Mouse (Mus musculus): ENCODE measurements around the gene Cep55. TPM values are rescaled to one million over a fixed set of nuclear protein-coding genes. Genes with fewer than 3 reads are reported as not detected.

Cep55 gene
- polyA plus RNA-seq, 1 experiment from 2014 or later: 6.3 TPM

DNA sequence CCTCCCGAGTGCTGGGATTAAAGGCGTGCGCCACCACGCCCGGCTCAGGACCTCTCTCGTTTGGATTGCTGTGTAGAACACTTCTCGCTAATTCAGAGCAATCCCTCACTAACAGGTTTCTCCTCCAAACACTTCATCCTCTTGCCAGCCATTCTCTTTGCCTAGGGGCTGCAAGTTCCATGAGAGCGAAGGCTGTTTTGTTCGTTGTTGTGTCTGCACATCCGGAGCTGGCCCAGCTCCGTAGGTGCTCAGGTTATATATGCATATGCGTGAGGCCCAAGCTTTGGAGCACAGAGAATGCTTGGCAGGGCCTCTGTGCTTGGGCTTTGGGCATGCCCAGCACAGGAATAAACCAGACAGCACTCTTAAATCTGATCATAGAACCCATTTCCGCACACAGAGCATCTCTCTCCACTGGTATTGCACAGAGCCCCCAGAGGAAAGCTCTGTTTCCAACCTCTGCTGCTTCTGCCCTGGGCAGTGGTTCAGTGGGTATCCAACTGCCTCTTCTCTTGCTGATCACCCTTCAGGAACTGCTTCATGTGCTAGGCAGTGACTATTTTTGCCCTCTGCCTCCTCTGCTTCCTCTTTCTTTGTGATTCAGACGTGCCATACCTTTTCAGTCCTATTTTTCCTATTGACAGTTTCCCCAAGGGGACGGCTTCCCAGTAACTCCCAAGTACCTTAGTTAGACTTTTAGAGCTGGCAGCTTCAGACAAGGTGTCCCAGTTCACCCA lies 54.9 kb downstream of the Cep55 start:
- H3K27ac ChIP-seq: no peak overlapping the region
- no peak overlapping the region for H3K4me2 ChIP-seq
- ATAC-seq (ENCODE audit: low read depth) (no peak), DNase-seq (no peak)
- no peak overlapping the region for H3K9ac ChIP-seq
- 77% methylated on average over 15 of the region's 15 CpGs for WGBS (ENCODE audit: insufficient replicate concordance)
- no peaks in the 10 kb centered on the region for H3K36me3 ChIP-seq
- H3K27me3 ChIP-seq: no peaks in the 10 kb centered on the region
- no peak overlapping the region for H3K4me3 ChIP-seq (replicated peaks)
- H3K9me3 ChIP-seq (replicated peaks): no peaks in the 10 kb centered on the region
- no peaks in the 10 kb centered on the region for H3K4me1 ChIP-seq (replicated peaks)

DNA sequence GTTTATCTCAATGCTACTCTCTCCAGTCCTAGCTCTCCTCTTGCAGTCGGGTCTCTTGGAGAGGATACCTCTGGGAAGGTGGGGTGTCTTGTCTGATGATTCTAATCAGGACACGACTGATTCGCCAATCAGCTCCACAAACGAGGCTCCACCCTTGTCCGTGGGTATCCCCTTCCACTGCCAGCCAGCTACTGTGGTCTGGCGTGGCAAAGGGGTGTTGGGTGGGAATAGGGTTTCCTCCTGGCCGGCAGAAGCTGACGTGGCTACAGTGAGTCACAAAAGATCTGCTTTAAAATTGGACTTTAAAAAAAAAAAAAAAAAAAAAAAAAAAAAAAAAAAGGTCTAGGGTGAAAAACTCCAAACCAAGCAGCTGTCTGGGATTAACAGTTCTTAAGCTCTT lies 56.2 kb downstream of the Cep55 start:
- Histone ChIP-seq H3K36me3 (no peaks in the 10 kb centered on the region), H3K4me1 (replicated peaks) (no peaks in the 10 kb centered on the region), H3K27ac (no peak overlapping the region), H3K4me3 (replicated peaks) (no peak overlapping the region), H3K9me3 (replicated peaks) (no peaks in the 10 kb centered on the region), H3K27me3 (no peaks in the 10 kb centered on the region), H3K9ac (no peak overlapping the region), H3K4me2 (no peak overlapping the region)
- DNase-seq (no peak), ATAC-seq (ENCODE audit: low read depth) (no peak)
- WGBS (ENCODE audit: insufficient replicate concordance): 59% methylated on average over 8 of the region's 8 CpGs

- DNase-seq (no peak), ATAC-seq (ENCODE audit: low read depth) (no peak)
- Histone ChIP-seq H3K4me1 (replicated peaks) (no peaks in the 10 kb centered on the region), H3K4me2 (no peak overlapping the region), H3K9me3 (replicated peaks) (no peaks in the 10 kb centered on the region), H3K4me3 (replicated peaks) (no peak overlapping the region), H3K9ac (no peak overlapping the region), H3K36me3 (0 out of 2 replicates have a peak, but pooled peaks cover 2% of the 10 kb centered on the region), H3K27ac (no peak overlapping the region), H3K27me3 (no peaks in the 10 kb centered on the region)
- 42% methylated on average over 4 of the region's 4 CpGs for WGBS (ENCODE audit: insufficient replicate concordance)
Observed at GRCm38 (mm10) chr19:38112575-38112974, 57.8 kb downstream of the Cep55 start.

DNA sequence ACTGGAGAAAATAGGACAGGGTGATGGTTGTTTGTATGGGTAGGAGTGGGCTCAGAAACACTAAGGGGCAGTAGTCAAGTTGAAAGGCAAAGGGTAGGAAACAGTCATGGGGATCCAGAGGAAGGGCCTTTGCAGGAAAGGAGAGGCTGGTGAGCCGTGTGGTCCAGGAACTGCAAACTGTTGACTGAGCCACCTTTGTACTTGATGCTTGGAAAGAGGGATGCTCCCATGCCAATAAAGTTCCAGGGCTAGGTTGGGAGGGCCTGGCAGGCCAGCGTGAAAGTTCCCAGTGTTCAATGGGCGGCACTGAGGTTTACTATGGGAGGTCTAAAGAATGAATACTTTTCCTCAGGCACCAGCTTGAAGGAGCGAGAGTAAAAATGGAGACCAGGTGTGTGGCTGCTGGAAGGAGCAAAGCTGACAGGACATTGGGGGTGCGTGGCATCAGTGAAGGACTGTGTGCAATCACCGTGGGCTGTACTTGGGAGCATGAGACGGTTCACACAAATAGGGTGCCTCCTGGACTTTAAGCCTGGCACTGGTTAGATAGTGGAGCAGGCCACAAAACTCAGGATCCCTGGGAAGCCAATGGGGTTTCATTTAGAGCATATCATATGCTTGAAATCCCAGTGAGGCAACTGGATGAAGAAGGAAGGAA lies 60.2 kb downstream of the Cep55 start:
- H3K4me3 ChIP-seq (replicated peaks): no peak overlapping the region
- no peaks in the 10 kb centered on the region for H3K4me1 ChIP-seq (replicated peaks)
- ATAC-seq (ENCODE audit: low read depth): 0 out of 2 replicates have a peak, but pooled peaks have one; percentile 19
- no peak overlapping the region for H3K9ac ChIP-seq
- WGBS (ENCODE audit: insufficient replicate concordance): 70% methylated on average over 7 of the region's 7 CpGs
- H3K27ac ChIP-seq: no peak overlapping the region
- H3K36me3 ChIP-seq: peaks cover 7% of the 10 kb centered on the region; the same call in 1 of the 2 replicates
- DNase-seq: no peak
- H3K4me2 ChIP-seq: no peak overlapping the region
- no peaks in the 10 kb centered on the region for H3K9me3 ChIP-seq (replicated peaks)
- H3K27me3 ChIP-seq: no peaks in the 10 kb centered on the region

GRCm38 (mm10) chr19:38120123-38120760 lies 65.4 kb downstream of the Cep55 start:
- ATAC-seq (ENCODE audit: low read depth) (peak; percentile 43), DNase-seq (no peak)
- Histone ChIP-seq H3K36me3 (peaks cover 7% of the 10 kb centered on the region; the same call in 1 of the 2 replicates), H3K27me3 (peaks cover 28% of the 10 kb centered on the region), H3K4me2 (no peak overlapping the region), H3K27ac (no peak overlapping the region), H3K9ac (no peak overlapping the region), H3K9me3 (replicated peaks) (no peaks in the 10 kb centered on the region), H3K4me1 (replicated peaks) (no peaks in the 10 kb centered on the region), H3K4me3 (replicated peaks) (no peak overlapping the region)
- 66% methylated on average over 5 of the region's 5 CpGs for WGBS (ENCODE audit: insufficient replicate concordance)

- no peak for ATAC-seq (ENCODE audit: low read depth)
- H3K9me3 ChIP-seq (replicated peaks): no peaks in the 10 kb centered on the region
- H3K27me3 ChIP-seq: peaks cover 35% of the 10 kb centered on the region
- DNase-seq: no peak
- no peaks in the 10 kb centered on the region for H3K36me3 ChIP-seq
- peak overlapping the region; percentile 65 for H3K9ac ChIP-seq
- H3K4me3 ChIP-seq (replicated peaks): peak overlapping the region; percentile 53
- H3K4me2 ChIP-seq: peak overlapping the region; percentile 56
- WGBS (ENCODE audit: insufficient replicate concordance): 19% methylated on average over 9 of the region's 9 CpGs
- H3K4me1 ChIP-seq (replicated peaks): peaks cover 4% of the 10 kb centered on the region; the same call in 1 of the 2 replicates
- H3K27ac ChIP-seq: peak overlapping the region; percentile 66
Observed at GRCm38 (mm10) chr19:38123921-38124320, 69.1 kb downstream of the Cep55 start.

Other genes starting within 250 kb of the Cep55 start
- gene Myof, start 11.4 kb upstream of the Cep55 start, polyA plus RNA-seq (2015; fragmentation: Nextera tagmentation; extraction: Ambion mirVana): 1.0 and 1.2 TPM in 2 replicates
- 0.12 and 0.17 TPM in 2 replicates for gene Ffar4, start 42.1 kb downstream of the Cep55 start, polyA plus RNA-seq (2015; fragmentation: Nextera tagmentation; extraction: Ambion mirVana)
- gene Rbp4, start 70.3 kb downstream of the Cep55 start, polyA plus RNA-seq (2015; fragmentation: Nextera tagmentation; extraction: Ambion mirVana): 1,559 and 1,745 TPM in 2 replicates
- 4.0 and 4.9 TPM in 2 replicates for gene Pde6c, start 77.8 kb downstream of the Cep55 start, polyA plus RNA-seq (2015; fragmentation: Nextera tagmentation; extraction: Ambion mirVana)
- 17.5 and 22.9 TPM in 2 replicates for gene Fra10ac1, start 169.1 kb downstream of the Cep55 start, polyA plus RNA-seq (2015; fragmentation: Nextera tagmentation; extraction: Ambion mirVana)
- gene Lgi1, start 209.5 kb downstream of the Cep55 start, polyA plus RNA-seq (2015; fragmentation: Nextera tagmentation; extraction: Ambion mirVana): 0.09 and 0.13 TPM in 2 replicates